Mouse (Mus musculus): ENCODE data around the gene Nol11. TPM values are rescaled to one million over a fixed set of nuclear protein-coding genes. Genes with fewer than 3 reads are reported as not detected.
"Not testable (repeated sequence)": the region's sequence is repeated elsewhere in the genome, so short reads cannot be mapped to it uniquely, and the experiment has no call there.

Gene Nol11
- polyA plus RNA-seq, 1 experiment from 2014 or later: 44.3 TPM

GRCm38 (mm10) chr11:107161215-107161614, 28.0 kb downstream of the Nol11 start:
- no peak overlapping the region for H3K27ac ChIP-seq

GRCm38 (mm10) chr11:107159034-107159433, 30.1 kb downstream of the Nol11 start:
- 70% methylated on average over 1 of the region's 1 CpGs for WGBS
- Histone ChIP-seq H3K9me3 (ENCODE audit: control insufficient read depth, low read length) (no peaks in the 10 kb centered on the region), H3K4me2 (replicated peaks) (no peak overlapping the region)

More at GRCm38 (mm10) chr11:107161215-107161614, 28.0 kb downstream of the Nol11 start:
- H3K9me3 ChIP-seq (ENCODE audit: control insufficient read depth, low read length): no peaks in the 10 kb centered on the region
- H3K4me2 ChIP-seq (replicated peaks): no peak overlapping the region
- DNase-seq (ENCODE audit: low spot score) (no peak), ATAC-seq (ENCODE audit: low FRiP score) (no peak)
- no peaks in the 10 kb centered on the region for H3K4me1 ChIP-seq (replicated peaks; ENCODE audit: control insufficient read depth, insufficient read depth, low read length)
- H3K27me3 ChIP-seq (ENCODE audit: control insufficient read depth, insufficient read depth, low read length): no peaks in the 10 kb centered on the region
- 90% methylated on average over 4 of the region's 4 CpGs for WGBS
- no peak overlapping the region for H3K9ac ChIP-seq
- H3K4me3 ChIP-seq (replicated peaks; ENCODE audit: low read length): no peak overlapping the region
- peaks cover 7% of the 10 kb centered on the region for H3K36me3 ChIP-seq (replicated peaks; ENCODE audit: control insufficient read depth, insufficient read depth)

GRCm38 (mm10) chr11:107156977-107157642, 32.1 kb downstream of the Nol11 start:
- 60% methylated on average over 5 of the region's 5 CpGs for WGBS
- Histone ChIP-seq H3K27me3 (ENCODE audit: control insufficient read depth, insufficient read depth, low read length) (no peaks in the 10 kb centered on the region), H3K9ac (no peak overlapping the region), H3K9me3 (ENCODE audit: control insufficient read depth, low read length) (no peaks in the 10 kb centered on the region), H3K4me2 (replicated peaks) (no peak overlapping the region), H3K36me3 (replicated peaks; ENCODE audit: control insufficient read depth, insufficient read depth) (no peaks in the 10 kb centered on the region), H3K4me3 (replicated peaks; ENCODE audit: low read length) (no peak overlapping the region), H3K4me1 (replicated peaks; ENCODE audit: control insufficient read depth, insufficient read depth, low read length) (no peaks in the 10 kb centered on the region), H3K27ac (no peak overlapping the region)
- ATAC-seq (ENCODE audit: low FRiP score): no peak
- DNase-seq (ENCODE audit: low spot score): no peak

More at GRCm38 (mm10) chr11:107159034-107159433, 30.1 kb downstream of the Nol11 start:
- no peaks in the 10 kb centered on the region for H3K4me1 ChIP-seq (replicated peaks; ENCODE audit: control insufficient read depth, insufficient read depth, low read length)
- no peaks in the 10 kb centered on the region for H3K36me3 ChIP-seq (replicated peaks; ENCODE audit: control insufficient read depth, insufficient read depth)
- no peak for DNase-seq (ENCODE audit: low spot score)
- no peak for ATAC-seq (ENCODE audit: low FRiP score)
- no peaks in the 10 kb centered on the region for H3K27me3 ChIP-seq (ENCODE audit: control insufficient read depth, insufficient read depth, low read length)
- H3K9ac ChIP-seq: no peak overlapping the region
- no peak overlapping the region for H3K4me3 ChIP-seq (replicated peaks; ENCODE audit: low read length)
- H3K27ac ChIP-seq: no peak overlapping the region

GRCm38 (mm10) chr11:107155292-107155691, 33.9 kb downstream of the Nol11 start:
- H3K9ac ChIP-seq: no peak overlapping the region
- no peaks in the 10 kb centered on the region for H3K36me3 ChIP-seq (replicated peaks; ENCODE audit: control insufficient read depth, insufficient read depth)
- no peak overlapping the region for H3K4me3 ChIP-seq (replicated peaks; ENCODE audit: low read length)
- DNase-seq (ENCODE audit: low spot score) (no peak), ATAC-seq (ENCODE audit: low FRiP score) (no peak)
- no peaks in the 10 kb centered on the region for H3K27me3 ChIP-seq (ENCODE audit: control insufficient read depth, insufficient read depth, low read length)
- H3K9me3 ChIP-seq (ENCODE audit: control insufficient read depth, low read length): no peaks in the 10 kb centered on the region
- H3K4me2 ChIP-seq (replicated peaks): no peak overlapping the region
- H3K4me1 ChIP-seq (replicated peaks; ENCODE audit: control insufficient read depth, insufficient read depth, low read length): no peaks in the 10 kb centered on the region
- WGBS: 81% methylated on average over 5 of the region's 5 CpGs
- H3K27ac ChIP-seq: no peak overlapping the region

- Histone ChIP-seq H3K27me3 (ENCODE audit: control insufficient read depth, insufficient read depth, low read length) (no peaks in the 10 kb centered on the region), H3K4me3 (replicated peaks; ENCODE audit: low read length) (no peak overlapping the region), H3K4me1 (replicated peaks; ENCODE audit: control insufficient read depth, insufficient read depth, low read length) (no peaks in the 10 kb centered on the region), H3K9me3 (ENCODE audit: control insufficient read depth, low read length) (no peaks in the 10 kb centered on the region), H3K9ac (no peak overlapping the region), H3K27ac (no peak overlapping the region), H3K36me3 (replicated peaks; ENCODE audit: control insufficient read depth, insufficient read depth) (no peaks in the 10 kb centered on the region), H3K4me2 (replicated peaks) (no peak overlapping the region)
- WGBS: 84% methylated on average over 7 of the region's 7 CpGs
- ATAC-seq (ENCODE audit: low FRiP score) (no peak), DNase-seq (ENCODE audit: low spot score) (no peak)
Measured at GRCm38 (mm10) chr11:107154431-107154830, 34.8 kb downstream of the Nol11 start.

- ATAC-seq (ENCODE audit: low FRiP score) (no peak), DNase-seq (ENCODE audit: low spot score) (no peak)
- Histone ChIP-seq H3K9ac (no peak overlapping the region), H3K9me3 (ENCODE audit: control insufficient read depth, low read length) (no peaks in the 10 kb centered on the region), H3K36me3 (replicated peaks; ENCODE audit: control insufficient read depth, insufficient read depth) (no peaks in the 10 kb centered on the region), H3K27ac (no peak overlapping the region), H3K27me3 (ENCODE audit: control insufficient read depth, insufficient read depth, low read length) (no peaks in the 10 kb centered on the region), H3K4me1 (replicated peaks; ENCODE audit: control insufficient read depth, insufficient read depth, low read length) (no peaks in the 10 kb centered on the region), H3K4me3 (replicated peaks; ENCODE audit: low read length) (no peak overlapping the region), H3K4me2 (replicated peaks) (no peak overlapping the region)
- 78% methylated on average over 5 of the region's 5 CpGs for WGBS
Measured at GRCm38 (mm10) chr11:107153645-107154044, 35.5 kb downstream of the Nol11 start.

- Histone ChIP-seq H3K9me3 (ENCODE audit: control insufficient read depth, low read length) (no peaks in the 10 kb centered on the region), H3K9ac (no peak overlapping the region), H3K4me3 (replicated peaks; ENCODE audit: low read length) (no peak overlapping the region), H3K27ac (no peak overlapping the region), H3K27me3 (ENCODE audit: control insufficient read depth, insufficient read depth, low read length) (no peaks in the 10 kb centered on the region), H3K4me1 (replicated peaks; ENCODE audit: control insufficient read depth, insufficient read depth, low read length) (no peaks in the 10 kb centered on the region), H3K36me3 (replicated peaks; ENCODE audit: control insufficient read depth, insufficient read depth) (no peaks in the 10 kb centered on the region), H3K4me2 (replicated peaks) (no peak overlapping the region)
- ATAC-seq (ENCODE audit: low FRiP score) (no peak), DNase-seq (ENCODE audit: low spot score) (no peak)
- WGBS: 75% methylated on average over 7 of the region's 7 CpGs
Measured at GRCm38 (mm10) chr11:107151809-107152208, 37.4 kb downstream of the Nol11 start.

- ATAC-seq (ENCODE audit: low FRiP score); H3K36me3 ChIP-seq (replicated peaks; ENCODE audit: control insufficient read depth, insufficient read depth); DNase-seq (ENCODE audit: low spot score); H3K27me3 ChIP-seq (ENCODE audit: control insufficient read depth, insufficient read depth, low read length); H3K4me3 ChIP-seq (replicated peaks; ENCODE audit: low read length); H3K4me2 ChIP-seq (replicated peaks); H3K4me1 ChIP-seq (replicated peaks; ENCODE audit: control insufficient read depth, insufficient read depth, low read length); H3K9me3 ChIP-seq (ENCODE audit: control insufficient read depth, low read length); H3K27ac ChIP-seq; H3K9ac ChIP-seq: not testable (repeated sequence)
- 92% methylated on average over 11 of the region's 11 CpGs for whole genome bisulfite sequencing
Measured at GRCm38 (mm10) chr11:107143956-107144355, 45.2 kb downstream of the Nol11 start.

- WGBS: 90% methylated on average over 2 of the region's 2 CpGs
- Histone ChIP-seq H3K9me3 (ENCODE audit: control insufficient read depth, low read length) (no peaks in the 10 kb centered on the region), H3K4me1 (replicated peaks; ENCODE audit: control insufficient read depth, insufficient read depth, low read length) (no peaks in the 10 kb centered on the region), H3K27ac (no peak overlapping the region), H3K4me3 (replicated peaks; ENCODE audit: low read length) (no peak overlapping the region), H3K9ac (no peak overlapping the region), H3K4me2 (replicated peaks) (no peak overlapping the region), H3K27me3 (ENCODE audit: control insufficient read depth, insufficient read depth, low read length) (no peaks in the 10 kb centered on the region), H3K36me3 (replicated peaks; ENCODE audit: control insufficient read depth, insufficient read depth) (no peaks in the 10 kb centered on the region)
- no peak for ATAC-seq (ENCODE audit: low FRiP score)
- DNase-seq (ENCODE audit: low spot score): no peak
Measured at GRCm38 (mm10) chr11:107142382-107142781, 46.8 kb downstream of the Nol11 start.

GRCm38 (mm10) chr11:107140756-107141155, 48.4 kb downstream of the Nol11 start:
- Histone ChIP-seq H3K9me3 (ENCODE audit: control insufficient read depth, low read length) (no peaks in the 10 kb centered on the region), H3K27ac (no peak overlapping the region), H3K9ac (no peak overlapping the region), H3K4me1 (replicated peaks; ENCODE audit: control insufficient read depth, insufficient read depth, low read length) (no peaks in the 10 kb centered on the region), H3K27me3 (ENCODE audit: control insufficient read depth, insufficient read depth, low read length) (no peaks in the 10 kb centered on the region), H3K36me3 (replicated peaks; ENCODE audit: control insufficient read depth, insufficient read depth) (no peaks in the 10 kb centered on the region), H3K4me3 (replicated peaks; ENCODE audit: low read length) (no peak overlapping the region), H3K4me2 (replicated peaks) (no peak overlapping the region)
- 20% methylated on average over 6 of the region's 6 CpGs for whole genome bisulfite sequencing
- no peak for ATAC-seq (ENCODE audit: low FRiP score)
- no peak for DNase-seq (ENCODE audit: low spot score)

Data from hindbrain, embryonic 14.5 days (tissue).